Mouse (Mus musculus) adipose tissue, adult 10 weeks (tissue): ENCODE data around the gene Ddx31. TPM values are rescaled to one million over a fixed set of nuclear protein-coding genes. Genes with fewer than 3 reads are reported as not detected.

Experiments used
- polyA plus RNA-seq: library from polyadenylated mRNA; stranded (reverse); fragments of 350-450 nt; fragmentation: Illumina TruSeq; extraction: RNeasy Lipid Tissue Mini Kit (QIAGEN cat#74804); gene quantifications from one replicate; pipeline ENCODE4 v1.2.3, GENCODE M21; 2014; ENCODE audit warnings: low read depth, low replicate concordance

Ddx31 gene
- polyA plus RNA-seq: 3.9 TPM

DNA sequence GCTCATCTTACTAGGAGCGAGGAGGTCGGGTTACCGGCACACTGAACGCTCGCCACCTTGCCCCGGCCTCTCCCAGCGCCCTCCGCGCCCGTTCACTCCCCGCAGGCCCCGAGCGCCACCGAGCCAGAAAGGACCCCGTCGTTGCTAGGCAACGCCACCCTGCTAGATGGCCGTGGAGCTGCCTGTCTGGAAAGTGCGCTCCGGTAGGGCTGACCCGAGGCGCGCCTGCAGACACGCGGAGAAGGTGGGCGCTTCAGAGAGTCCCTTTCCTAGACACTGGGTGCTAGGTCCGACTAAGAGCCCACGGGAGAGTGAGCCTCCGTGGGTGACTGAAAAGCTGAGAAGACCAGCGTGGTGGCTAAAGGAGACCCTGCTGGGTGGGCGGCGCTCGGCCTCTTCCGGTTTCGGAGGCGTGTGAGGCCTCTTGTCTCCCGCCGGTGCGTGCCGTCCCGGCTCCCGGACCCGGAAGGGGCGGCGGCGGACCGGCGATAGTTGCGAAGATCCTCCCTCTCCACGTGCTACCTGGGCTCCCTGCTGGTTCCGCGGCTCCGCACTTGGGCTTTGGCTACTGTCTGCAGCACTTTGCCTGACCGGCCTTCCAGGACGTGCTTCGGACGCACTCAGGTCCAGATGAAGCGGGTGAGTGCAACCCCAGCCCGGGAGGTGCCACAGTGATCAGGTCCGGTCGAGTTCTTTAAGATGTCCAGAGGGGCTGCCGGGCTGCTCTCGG is at the start of gene Ddx31, which contains the start of gene Gtf3c4:
Gene Ddx31 (plus strand): TSS at position 185 of the 730 bp plus-strand sequence.
Gene Gtf3c4 (minus strand): TSS at position 139 of the 730 bp plus-strand sequence.

GRCm38 (mm10) chr2:28916513-28916865 is 76.3 kb downstream of the Ddx31 start, which contains the start of gene Barhl1:
TSS of gene Barhl1 (minus strand) at chr2:28916668.

Other genes starting within 250 kb of the Ddx31 start
- gene Gfi1b, start 218.4 kb upstream of the Ddx31 start, polyA plus RNA-seq: 2.0 TPM
- gene Tsc1, start 199.2 kb upstream of the Ddx31 start, polyA plus RNA-seq: 26.4 TPM
- gene Spaca9, start 140.7 kb upstream of the Ddx31 start, polyA plus RNA-seq: 20.4 TPM
- 9.2 TPM for gene Ak8, start 140.2 kb upstream of the Ddx31 start, polyA plus RNA-seq
- 10.6 TPM for gene Gtf3c4, start within 50 bp of the Ddx31 start, polyA plus RNA-seq
- 0.11 TPM for gene Barhl1, start 76.3 kb downstream of the Ddx31 start, polyA plus RNA-seq
- gene Cfap77, start 214.7 kb downstream of the Ddx31 start, polyA plus RNA-seq: 2.0 TPM
- gene Ttf1, start 219.9 kb downstream of the Ddx31 start, polyA plus RNA-seq: 14.2 TPM